Mouse (Mus musculus) limb, embryonic 15.5 days (tissue): ENCODE measurements at regions not wholly inside any gene's neighbourhood (a gene's known extent, or its start where the extent isn't known, plus 50 kb on each side); places are given as distances from the start of the nearest gene placed in this dataset.

Source experiments
- ATAC-seq: fragments of 200-750 bp; cut with Nextera tagmentation; 2 replicates; pipeline ENCODE4 v1.8.0; 2017; ENCODE audit warnings: low read depth, moderate TSS enrichment; ENCODE audit not compliant: insufficient number of reproducible peaks, low FRiP score, low TSS enrichment
- H3K27ac ChIP-seq: fragments of 300-500 bp; sonication (generic); 2 replicates; pipeline ENCODE4 v1.5.1; 2015; ENCODE audit warnings: moderate library complexity, mild to moderate bottlenecking, inconsistent platforms
- H3K27me3 ChIP-seq: fragments of 300-500 bp; sonication (generic); 2 replicates; pipeline ENCODE4 v1.6.1; 2015; ENCODE audit warnings: inconsistent platforms
- H3K36me3 ChIP-seq: fragments of 300-500 bp; sonication (generic); 2 replicates; pipeline ENCODE4 v1.6.1; 2015; ENCODE audit warnings: inconsistent platforms
- H3K4me1 ChIP-seq: fragments of 300-500 bp; sonication (generic); 2 replicates; pipeline ENCODE4 v1.6.1; 2015; ENCODE audit warnings: inconsistent platforms
- H3K4me2 ChIP-seq: fragments of 300-500 bp; sonication (generic); 2 replicates; pipeline ENCODE4 v1.6.1; 2015; ENCODE audit warnings: mild to moderate bottlenecking, inconsistent platforms
- H3K4me3 ChIP-seq: fragments of 300-500 bp; sonication (generic); 2 replicates; pipeline ENCODE4 v1.5.1; 2015; ENCODE audit warnings: mild to moderate bottlenecking, inconsistent platforms
- H3K9ac ChIP-seq: fragments of 300-500 bp; sonication (generic); 2 replicates; pipeline ENCODE4 v1.6.1; 2015; ENCODE audit warnings: inconsistent platforms
- H3K9me3 ChIP-seq: fragments of 300-500 bp; sonication (generic); 2 replicates; pipeline ENCODE4 v1.6.1; 2016; ENCODE audit warnings: inconsistent platforms
- WGBS: fragments of 180-500 bp; shearing (Covaris S2); methylation state at CpG from one replicate; pipeline ENCODE4 v1.1.7; 2015; 5-methylcytosine and 5-hydroxymethylcytosine counted together

GRCm38 (mm10) chr4:66524456-66524855, 120.0 kb upstream of the Astn2 start:
- no peak overlapping the region for H3K4me2 ChIP-seq
- H3K36me3 ChIP-seq: no peaks in the 10 kb centered on the region
- H3K4me1 ChIP-seq: no peaks in the 10 kb centered on the region
- H3K9ac ChIP-seq: no peak overlapping the region
- H3K4me3 ChIP-seq: no peak overlapping the region
- 69% methylated on average over 5 of the region's 5 CpGs for WGBS
- no peaks in the 10 kb centered on the region for H3K27me3 ChIP-seq
- H3K27ac ChIP-seq: no peak overlapping the region
- no peaks in the 10 kb centered on the region for H3K9me3 ChIP-seq
- ATAC-seq: no peak

- WGBS: 57% methylated on average over 2 of the region's 2 CpGs
- Histone ChIP-seq H3K4me3 (no peak overlapping the region), H3K9me3 (no peaks in the 10 kb centered on the region), H3K36me3 (no peaks in the 10 kb centered on the region), H3K4me2 (no peak overlapping the region), H3K9ac (no peak overlapping the region), H3K27me3 (no peaks in the 10 kb centered on the region), H3K27ac (no peak overlapping the region), H3K4me1 (no peaks in the 10 kb centered on the region)
- ATAC-seq: no peak
These were observed 119.5 kb upstream of the Astn2 start for GRCm38 (mm10) chr4:66523886-66524245.

- H3K27me3 ChIP-seq: no peaks in the 10 kb centered on the region
- H3K36me3 ChIP-seq: no peaks in the 10 kb centered on the region
- no peak overlapping the region for H3K4me3 ChIP-seq
- ATAC-seq: no peak
- no peaks in the 10 kb centered on the region for H3K9me3 ChIP-seq
- no peak overlapping the region for H3K4me2 ChIP-seq
- H3K4me1 ChIP-seq: no peaks in the 10 kb centered on the region
- H3K9ac ChIP-seq: no peak overlapping the region
- H3K27ac ChIP-seq: no peak overlapping the region
- 48% methylated on average over 8 of the region's 8 CpGs for WGBS
These were observed 119.0 kb upstream of the Astn2 start for GRCm38 (mm10) chr4:66523238-66523885.

- no peak overlapping the region for H3K4me3 ChIP-seq
- WGBS: 65% methylated on average over 2 of the region's 2 CpGs
- H3K36me3 ChIP-seq: no peaks in the 10 kb centered on the region
- no peaks in the 10 kb centered on the region for H3K4me1 ChIP-seq
- no peak overlapping the region for H3K4me2 ChIP-seq
- no peak overlapping the region for H3K9ac ChIP-seq
- no peaks in the 10 kb centered on the region for H3K9me3 ChIP-seq
- no peaks in the 10 kb centered on the region for H3K27me3 ChIP-seq
- ATAC-seq: no peak
- no peak overlapping the region for H3K27ac ChIP-seq
These were observed 117.8 kb upstream of the Astn2 start for GRCm38 (mm10) chr4:66522097-66522809.

- ATAC-seq: no peak
- Histone ChIP-seq H3K9me3 (no peaks in the 10 kb centered on the region), H3K9ac (no peak overlapping the region), H3K27me3 (no peaks in the 10 kb centered on the region), H3K4me1 (no peaks in the 10 kb centered on the region), H3K4me2 (no peak overlapping the region), H3K4me3 (no peak overlapping the region), H3K36me3 (no peaks in the 10 kb centered on the region), H3K27ac (no peak overlapping the region)
- 61% methylated on average over 3 of the region's 3 CpGs for WGBS
These were observed 116.4 kb upstream of the Astn2 start for GRCm38 (mm10) chr4:66520796-66521195.

- no peak overlapping the region for H3K4me3 ChIP-seq
- no peak overlapping the region for H3K9ac ChIP-seq
- no peaks in the 10 kb centered on the region for H3K4me1 ChIP-seq
- H3K36me3 ChIP-seq: no peaks in the 10 kb centered on the region
- H3K27ac ChIP-seq: no peak overlapping the region
- 85% methylated on average over 1 of the region's 1 CpGs for WGBS
- H3K27me3 ChIP-seq: no peaks in the 10 kb centered on the region
- no peak overlapping the region for H3K4me2 ChIP-seq
- ATAC-seq: no peak
- no peaks in the 10 kb centered on the region for H3K9me3 ChIP-seq
These were observed 111.4 kb upstream of the Astn2 start for GRCm38 (mm10) chr4:66515815-66516214.

- Histone ChIP-seq H3K4me1 (0 out of 2 replicates have a peak, but pooled peaks cover 4% of the 10 kb centered on the region), H3K4me2 (no peak overlapping the region), H3K27ac (no peak overlapping the region), H3K36me3 (no peaks in the 10 kb centered on the region), H3K9ac (no peak overlapping the region), H3K9me3 (no peaks in the 10 kb centered on the region), H3K27me3 (no peaks in the 10 kb centered on the region), H3K4me3 (no peak overlapping the region)
- no peak for ATAC-seq
- 63% methylated on average over 6 of the region's 6 CpGs for WGBS
These were observed 79.1 kb upstream of the Astn2 start for GRCm38 (mm10) chr4:66483496-66483895.

- peak; percentile 66 for ATAC-seq
- WGBS: 33% methylated on average over 2 of the region's 2 CpGs
These were observed 78.3 kb upstream of the Astn2 start for GRCm38 (mm10) chr4:66482495-66483291.

GRCm38 (mm10) chr4:66478601-66479217, 74.3 kb upstream of the Astn2 start:
- Histone ChIP-seq H3K9ac (no peak overlapping the region), H3K4me1 (0 out of 2 replicates have a peak, but pooled peaks cover 4% of the 10 kb centered on the region), H3K9me3 (no peaks in the 10 kb centered on the region), H3K27ac (no peak overlapping the region), H3K4me2 (no peak overlapping the region), H3K4me3 (no peak overlapping the region), H3K27me3 (no peaks in the 10 kb centered on the region), H3K36me3 (no peaks in the 10 kb centered on the region)
- no peak for ATAC-seq
- 55% methylated on average over 8 of the region's 8 CpGs for WGBS

More at GRCm38 (mm10) chr4:66482495-66483291, 78.3 kb upstream of the Astn2 start:
- no peak overlapping the region for H3K4me2 ChIP-seq
- no peaks in the 10 kb centered on the region for H3K27me3 ChIP-seq
- H3K4me3 ChIP-seq: no peak overlapping the region
- H3K4me1 ChIP-seq: 0 out of 2 replicates have a peak, but pooled peaks cover 4% of the 10 kb centered on the region
- no peaks in the 10 kb centered on the region for H3K9me3 ChIP-seq
- no peak overlapping the region for H3K9ac ChIP-seq
- H3K36me3 ChIP-seq: no peaks in the 10 kb centered on the region
- no peak overlapping the region for H3K27ac ChIP-seq
